Mouse (Mus musculus): ENCODE results near the gene Sptb. TPM values are rescaled to one million over a fixed set of nuclear protein-coding genes. Genes with fewer than 3 reads are reported as not detected.

Gene Sptb
- polyA plus RNA-seq, 1 experiment, result 102 TPM

- no peak overlapping the region for H3K27ac ChIP-seq (ENCODE audit: control insufficient read depth, insufficient read depth, low read depth, low read length, poor library complexity)
- TF ChIP-seq CTCF (IDR thresholded peaks at IDR 0.05; ENCODE audit: control insufficient read depth, insufficient read depth, low read length) (no peak), POLR2A (IDR thresholded peaks at IDR 0.05; ENCODE audit: borderline replicate concordance, control insufficient read depth, low read depth, low read length) (no peak)
- WGBS, result 85% methylated on average over 2 of the region's 2 CpGs
- no peak overlapping the region for H3K4me3 ChIP-seq (replicated peaks; ENCODE audit: control insufficient read depth, low read depth, low read length)
- peaks cover 5% of the 10 kb centered on the region for H3K4me1 ChIP-seq (ENCODE audit: control insufficient read depth, insufficient read depth, low read length)
Observed at GRCm38 (mm10) chr12:76595830-76596229, 114.5 kb downstream of the Sptb start.

GRCm38 (mm10) chr12:76594556-76594955, 115.8 kb downstream of the Sptb start:
- no peak overlapping the region for H3K4me3 ChIP-seq (replicated peaks; ENCODE audit: control insufficient read depth, low read depth, low read length)
- peak overlapping the region; percentile 87 for H3K27ac ChIP-seq (ENCODE audit: control insufficient read depth, insufficient read depth, low read depth, low read length, poor library complexity)
- 67% methylated on average over 3 of the region's 3 CpGs for WGBS
- peaks cover 5% of the 10 kb centered on the region for H3K4me1 ChIP-seq (ENCODE audit: control insufficient read depth, insufficient read depth, low read length)
- TF ChIP-seq CTCF (IDR thresholded peaks at IDR 0.05; ENCODE audit: control insufficient read depth, insufficient read depth, low read length), result no peak
- no peak for TF ChIP-seq POLR2A (IDR thresholded peaks at IDR 0.05; ENCODE audit: borderline replicate concordance, control insufficient read depth, low read depth, low read length)

GRCm38 (mm10) chr12:76593839-76594322, 116.5 kb downstream of the Sptb start:
- H3K27ac ChIP-seq (ENCODE audit: control insufficient read depth, insufficient read depth, low read depth, low read length, poor library complexity), result peak overlapping the region; percentile 87
- peaks cover 5% of the 10 kb centered on the region for H3K4me1 ChIP-seq (ENCODE audit: control insufficient read depth, insufficient read depth, low read length)
- H3K4me3 ChIP-seq (replicated peaks; ENCODE audit: control insufficient read depth, low read depth, low read length), result no peak overlapping the region
- WGBS, result 11% methylated on average over 7 of the region's 7 CpGs
- TF ChIP-seq POLR2A (IDR thresholded peaks at IDR 0.05; ENCODE audit: borderline replicate concordance, control insufficient read depth, low read depth, low read length), result peak; percentile 17; the same call in 1 of the 2 replicates
- no peak for TF ChIP-seq CTCF (IDR thresholded peaks at IDR 0.05; ENCODE audit: control insufficient read depth, insufficient read depth, low read length)

- H3K4me3 ChIP-seq (replicated peaks; ENCODE audit: control insufficient read depth, low read depth, low read length), result no peak overlapping the region
- no peak overlapping the region for H3K27ac ChIP-seq (ENCODE audit: control insufficient read depth, insufficient read depth, low read depth, low read length, poor library complexity)
- 83% methylated on average over 6 of the region's 6 CpGs for WGBS
- peaks cover 5% of the 10 kb centered on the region for H3K4me1 ChIP-seq (ENCODE audit: control insufficient read depth, insufficient read depth, low read length)
- TF ChIP-seq CTCF (IDR thresholded peaks at IDR 0.05; ENCODE audit: control insufficient read depth, insufficient read depth, low read length) (no peak), POLR2A (IDR thresholded peaks at IDR 0.05; ENCODE audit: borderline replicate concordance, control insufficient read depth, low read depth, low read length) (no peak)
Observed at GRCm38 (mm10) chr12:76593254-76593653, 117.1 kb downstream of the Sptb start.

GRCm38 (mm10) chr12:76592213-76592612, 118.1 kb downstream of the Sptb start:
- 39% methylated on average over 1 of the region's 1 CpGs for WGBS
- Histone ChIP-seq H3K27ac (ENCODE audit: control insufficient read depth, insufficient read depth, low read depth, low read length, poor library complexity) (no peak overlapping the region), H3K4me3 (replicated peaks; ENCODE audit: control insufficient read depth, low read depth, low read length) (no peak overlapping the region), H3K4me1 (ENCODE audit: control insufficient read depth, insufficient read depth, low read length) (peaks cover 5% of the 10 kb centered on the region)
- TF ChIP-seq POLR2A (IDR thresholded peaks at IDR 0.05; ENCODE audit: borderline replicate concordance, control insufficient read depth, low read depth, low read length), result no peak
- TF ChIP-seq CTCF (IDR thresholded peaks at IDR 0.05; ENCODE audit: control insufficient read depth, insufficient read depth, low read length), result peak; percentile 71

- Histone ChIP-seq H3K27ac (ENCODE audit: control insufficient read depth, insufficient read depth, low read depth, low read length, poor library complexity) (no peak overlapping the region), H3K4me3 (replicated peaks; ENCODE audit: control insufficient read depth, low read depth, low read length) (no peak overlapping the region), H3K4me1 (ENCODE audit: control insufficient read depth, insufficient read depth, low read length) (peaks cover 5% of the 10 kb centered on the region)
- TF ChIP-seq POLR2A (IDR thresholded peaks at IDR 0.05; ENCODE audit: borderline replicate concordance, control insufficient read depth, low read depth, low read length) (no peak), CTCF (IDR thresholded peaks at IDR 0.05; ENCODE audit: control insufficient read depth, insufficient read depth, low read length) (no peak)
- WGBS, result 85% methylated on average over 3 of the region's 3 CpGs
Observed at GRCm38 (mm10) chr12:76591037-76591436, 119.3 kb downstream of the Sptb start.

- no peak overlapping the region for H3K4me3 ChIP-seq (replicated peaks; ENCODE audit: control insufficient read depth, low read depth, low read length)
- no peak overlapping the region for H3K27ac ChIP-seq (ENCODE audit: control insufficient read depth, insufficient read depth, low read depth, low read length, poor library complexity)
- H3K4me1 ChIP-seq (ENCODE audit: control insufficient read depth, insufficient read depth, low read length), result peaks cover 4% of the 10 kb centered on the region
- no peak for TF ChIP-seq CTCF (IDR thresholded peaks at IDR 0.05; ENCODE audit: control insufficient read depth, insufficient read depth, low read length)
- TF ChIP-seq POLR2A (IDR thresholded peaks at IDR 0.05; ENCODE audit: borderline replicate concordance, control insufficient read depth, low read depth, low read length), result no peak
- 71% methylated on average over 6 of the region's 6 CpGs for WGBS
Observed at GRCm38 (mm10) chr12:76589531-76589930, 120.8 kb downstream of the Sptb start.

- TF ChIP-seq POLR2A (IDR thresholded peaks at IDR 0.05; ENCODE audit: borderline replicate concordance, control insufficient read depth, low read depth, low read length), result no peak
- no peak for TF ChIP-seq CTCF (IDR thresholded peaks at IDR 0.05; ENCODE audit: control insufficient read depth, insufficient read depth, low read length)
- whole genome bisulfite sequencing, result 79% methylated on average over 11 of the region's 11 CpGs
Observed at GRCm38 (mm10) chr12:76587357-76587756, 123.0 kb downstream of the Sptb start.

GRCm38 (mm10) chr12:76585028-76585427, 125.3 kb downstream of the Sptb start:
- H3K4me1 ChIP-seq (ENCODE audit: control insufficient read depth, insufficient read depth, low read length), result no peaks in the 10 kb centered on the region
- no peak overlapping the region for H3K4me3 ChIP-seq (replicated peaks; ENCODE audit: control insufficient read depth, low read depth, low read length)
- TF ChIP-seq POLR2A (IDR thresholded peaks at IDR 0.05; ENCODE audit: borderline replicate concordance, control insufficient read depth, low read depth, low read length) (no peak), CTCF (IDR thresholded peaks at IDR 0.05; ENCODE audit: control insufficient read depth, insufficient read depth, low read length) (peak; percentile 23; the same call in 1 of the 2 replicates)
- no peak overlapping the region for H3K27ac ChIP-seq (ENCODE audit: control insufficient read depth, insufficient read depth, low read depth, low read length, poor library complexity)

More at GRCm38 (mm10) chr12:76587357-76587756, 123.0 kb downstream of the Sptb start:
- Histone ChIP-seq H3K4me1 (ENCODE audit: control insufficient read depth, insufficient read depth, low read length) (no peaks in the 10 kb centered on the region), H3K27ac (ENCODE audit: control insufficient read depth, insufficient read depth, low read depth, low read length, poor library complexity) (no peak overlapping the region), H3K4me3 (replicated peaks; ENCODE audit: control insufficient read depth, low read depth, low read length) (no peak overlapping the region)
